Comparison of ENCODE assay signal across 23 mouse cellular contexts in genomic region chr6:72382494-72382893, GRCm38 (mm10). TPM values are rescaled to one million over a fixed set of nuclear protein-coding genes. Genes with fewer than 3 reads are reported as not detected.
DNase-seq lines count a peak whose midpoint lies in the region; ATAC-seq lines count a peak whose summit lies in the region.
"Had no signal": no experiment of that assay in that cellular context is flagged by ENCODE, and none has a peak within 500 bp of the region (broad histone marks: within the 10 kb centered on the region; RNA-seq: fewer than 3 reads in every experiment).

No protein-coding gene starts in this region.

- peaks cover 33% of the 10 kb centered on the region for H3K36me3 ChIP-seq in heart, embryonic 12.5 days
- H3K36me3 ChIP-seq in liver, embryonic 15.5 days (replicated peaks), result peaks cover 29% of the 10 kb centered on the region
- H3K36me3 ChIP-seq in midbrain, embryonic 15.5 days (replicated peaks), result no peaks in the 10 kb centered on the region
- H3K36me3 ChIP-seq: forebrain, embryonic 15.5 days had no signal

- no peak for DNase-seq in heart, postnatal 14 days
- peak; percentile 49 for DNase-seq in CD4-positive helper T cell, adult 2 months (ENCODE audit: low read depth, low spot score)
- peak; percentile 68 for DNase-seq in induced T-regulatory cell, adult 2 months (ENCODE audit: low read depth)
- no peak for DNase-seq in frontal cortex, adult 2 months (ENCODE audit: extremely low spot score in 1 of 2, low spot score in 1 of 2)
- no peak for DNase-seq in cerebellum, postnatal 4 days (ENCODE audit: low spot score in 2 of 2)
- DNase-seq: adrenal gland, adult 2 months; cerebellum, adult 8-10 months; cerebellum, postnatal 36 days; gastrocnemius, postnatal 36 days; heart, postnatal 10 days; kidney, adult 18-20 months; layer of hippocampus, adult 9-11 months; lung, postnatal 36 days; right cerebral cortex, postnatal 14 days; thymus, postnatal 25 days had no signal

- no peak overlapping the region for H3K4me2 ChIP-seq in heart, embryonic 12.5 days
- H3K4me2 ChIP-seq in liver, embryonic 15.5 days, result no peak overlapping the region
- H3K4me2 ChIP-seq in midbrain, embryonic 15.5 days, result no peak overlapping the region
- H3K4me2 ChIP-seq: embryonic facial prominence, embryonic 15.5 days; forebrain, embryonic 15.5 days; lung, embryonic 15.5 days had no signal

- peaks cover 9% of the 10 kb centered on the region; the same call in 1 of the 2 replicates for H3K4me1 ChIP-seq in heart, embryonic 12.5 days (replicated peaks)
- H3K4me1 ChIP-seq in liver, embryonic 15.5 days (replicated peaks), result peaks cover 89% of the 10 kb centered on the region
- peaks cover 6% of the 10 kb centered on the region for H3K4me1 ChIP-seq in midbrain, embryonic 15.5 days

- H3K9me3 ChIP-seq in heart, embryonic 12.5 days (replicated peaks), result no peaks in the 10 kb centered on the region
- H3K9me3 ChIP-seq in liver, embryonic 15.5 days (replicated peaks), result no peaks in the 10 kb centered on the region
- no peaks in the 10 kb centered on the region for H3K9me3 ChIP-seq in midbrain, embryonic 15.5 days
- H3K9me3 ChIP-seq: embryonic facial prominence, embryonic 15.5 days; forebrain, embryonic 15.5 days; G1E; lung, embryonic 15.5 days had no signal

- intact Hi-C loops in heart, postnatal 14 days (cut with DNase I), result no loop called here

- ATAC-seq in heart, embryonic 12.5 days (ENCODE audit: insufficient number of reproducible peaks, low FRiP score), result no peak
- ATAC-seq in liver, embryonic 15.5 days (ENCODE audit: insufficient read depth), result no peak
- ATAC-seq in midbrain, embryonic 15.5 days (replicated peaks), result no peak
- ATAC-seq: forebrain, embryonic 15.5 days had no signal

- 79% methylated on average over 6 of the region's 6 CpGs for WGBS in heart, embryonic 12.5 days
- 63% methylated on average over 6 of the region's 6 CpGs for WGBS in liver, embryonic 15.5 days (ENCODE audit: insufficient replicate concordance)
- WGBS in midbrain, embryonic 15.5 days, result 84% methylated on average over 6 of the region's 6 CpGs

- H3K4me3 ChIP-seq in heart, embryonic 12.5 days, result no peak overlapping the region
- no peak overlapping the region for H3K4me3 ChIP-seq in liver, embryonic 15.5 days (replicated peaks)
- H3K4me3 ChIP-seq in midbrain, embryonic 15.5 days, result no peak overlapping the region
- H3K4me3 ChIP-seq: embryonic facial prominence, embryonic 15.5 days; forebrain, embryonic 15.5 days; lung, embryonic 15.5 days had no signal

- H3K27ac ChIP-seq in heart, embryonic 12.5 days (ENCODE audit: poor library complexity, severe bottlenecking), result peak overlapping the region; percentile 48; the same call in 1 of the 2 replicates
- H3K27ac ChIP-seq in liver, embryonic 15.5 days (replicated peaks), result peak overlapping the region; percentile 91
- H3K27ac ChIP-seq in midbrain, embryonic 15.5 days, result no peak overlapping the region
- H3K27ac ChIP-seq: embryonic facial prominence, embryonic 15.5 days; forebrain, embryonic 15.5 days; kidney, postnatal 0 days; lung, embryonic 15.5 days had no signal

- H3K9ac ChIP-seq in heart, embryonic 12.5 days, result no peak overlapping the region
- peak overlapping the region; percentile 35; the same call in 1 of the 2 replicates for H3K9ac ChIP-seq in liver, embryonic 15.5 days
- no peak overlapping the region for H3K9ac ChIP-seq in midbrain, embryonic 15.5 days
- H3K9ac ChIP-seq: embryonic facial prominence, embryonic 15.5 days; forebrain, embryonic 15.5 days; lung, embryonic 15.5 days had no signal

- H3K27me3 ChIP-seq in heart, embryonic 12.5 days (replicated peaks), result no peaks in the 10 kb centered on the region
- H3K27me3 ChIP-seq in liver, embryonic 15.5 days, result no peaks in the 10 kb centered on the region
- H3K27me3 ChIP-seq in midbrain, embryonic 15.5 days (replicated peaks), result peaks cover 26% of the 10 kb centered on the region
- H3K27me3 ChIP-seq: embryonic facial prominence, embryonic 15.5 days; lung, embryonic 15.5 days had no signal

RNA-seq across cellular contexts. Expression of gene Vamp5, which starts 2.2 kb away (rescaled TPM):
- 48.3 and 52.1 TPM in 2 replicates for polyA plus RNA-seq in heart, embryonic 12.5 days (2016; fragmentation: Nextera tagmentation; extraction: Ambion mirVana)
- 10 to 100 TPM; 48.8 to 54.0 TPM for total RNA-seq in heart, postnatal 14 days (2021)
- polyA plus RNA-seq in liver, embryonic 15.5 days (2015; fragmentation: Nextera tagmentation; extraction: Ambion mirVana), result 66.2 and 67.1 TPM in 2 replicates
- 8.7 and 13.3 TPM in 2 replicates for polyA plus RNA-seq in frontal cortex, adult 2 months (2012; rRNA removed)
- polyA plus RNA-seq in midbrain, embryonic 15.5 days (2015; fragmentation: Nextera tagmentation; extraction: Ambion mirVana), result 20.2 and 24.2 TPM in 2 replicates

RNA-seq across cellular contexts. Expression of gene Vamp8, which starts 8.0 kb away (rescaled TPM):
- 111 and 112 TPM in 2 replicates for polyA plus RNA-seq in heart, embryonic 12.5 days (2016; fragmentation: Nextera tagmentation; extraction: Ambion mirVana)
- 10 to 100 TPM; 71.0 to 75.5 TPM for total RNA-seq in heart, postnatal 14 days (2021)
- 239 and 242 TPM in 2 replicates for polyA plus RNA-seq in liver, embryonic 15.5 days (2015; fragmentation: Nextera tagmentation; extraction: Ambion mirVana)
- polyA plus RNA-seq in frontal cortex, adult 2 months (2012; rRNA removed), result 34.0 and 36.6 TPM in 2 replicates
- 22.2 and 28.1 TPM in 2 replicates for polyA plus RNA-seq in midbrain, embryonic 15.5 days (2015; fragmentation: Nextera tagmentation; extraction: Ambion mirVana)

RNA-seq across cellular contexts. Expression of gene Rnf181, which starts 15.7 kb away (rescaled TPM):
- polyA plus RNA-seq in heart, embryonic 12.5 days (2016; fragmentation: Nextera tagmentation; extraction: Ambion mirVana), result 90.0 and 92.9 TPM in 2 replicates
- 10 to 100 TPM; 45.5 to 46.5 TPM for total RNA-seq in heart, postnatal 14 days (2021)
- 82.5 and 88.5 TPM in 2 replicates for polyA plus RNA-seq in liver, embryonic 15.5 days (2015; fragmentation: Nextera tagmentation; extraction: Ambion mirVana)
- polyA plus RNA-seq in frontal cortex, adult 2 months (2012; rRNA removed), result 87.6 and 99.4 TPM in 2 replicates
- polyA plus RNA-seq in midbrain, embryonic 15.5 days (2015; fragmentation: Nextera tagmentation; extraction: Ambion mirVana), result 137 and 141 TPM in 2 replicates

RNA-seq across cellular contexts. Expression of gene Tmem150a, which starts 27.2 kb away (rescaled TPM):
- polyA plus RNA-seq in heart, embryonic 12.5 days (2016; fragmentation: Nextera tagmentation; extraction: Ambion mirVana), result 13.3 and 13.5 TPM in 2 replicates
- 10 to 100 TPM; 14.7 to 17.6 TPM for total RNA-seq in heart, postnatal 14 days (2021)
- 52.0 and 62.6 TPM in 2 replicates for polyA plus RNA-seq in liver, embryonic 15.5 days (2015; fragmentation: Nextera tagmentation; extraction: Ambion mirVana)
- polyA plus RNA-seq in frontal cortex, adult 2 months (2012; rRNA removed), result 33.2 and 33.5 TPM in 2 replicates
- polyA plus RNA-seq in midbrain, embryonic 15.5 days (2015; fragmentation: Nextera tagmentation; extraction: Ambion mirVana), result 18.5 and 19.9 TPM in 2 replicates

RNA-seq across cellular contexts. Expression of gene Ggcx, which starts 31.6 kb away (rescaled TPM):
- polyA plus RNA-seq in heart, embryonic 12.5 days (2016; fragmentation: Nextera tagmentation; extraction: Ambion mirVana), result 33.8 and 38.7 TPM in 2 replicates
- 10 to 100 TPM; 29.8 to 32.5 TPM for total RNA-seq in heart, postnatal 14 days (2021)
- 27.5 and 29.8 TPM in 2 replicates for polyA plus RNA-seq in liver, embryonic 15.5 days (2015; fragmentation: Nextera tagmentation; extraction: Ambion mirVana)
- polyA plus RNA-seq in frontal cortex, adult 2 months (2012; rRNA removed), result 20.3 and 24.4 TPM in 2 replicates
- 16.9 and 19.0 TPM in 2 replicates for polyA plus RNA-seq in midbrain, embryonic 15.5 days (2015; fragmentation: Nextera tagmentation; extraction: Ambion mirVana)

Comparison
In these comparisons a context has a peak if more than half of its experiments do, and no peak if none do; other contexts are left out.
1. DNase-seq: peak in CD4-positive helper T cell, adult 2 months (single experiment) and induced T-regulatory cell, adult 2 months (single experiment); none in heart, postnatal 14 days (0 of 2), frontal cortex, adult 2 months (0 of 2) and cerebellum, postnatal 4 days (0 of 2).